ENCODE assay signal across 8 mouse cellular contexts in the genomic region with DNA sequence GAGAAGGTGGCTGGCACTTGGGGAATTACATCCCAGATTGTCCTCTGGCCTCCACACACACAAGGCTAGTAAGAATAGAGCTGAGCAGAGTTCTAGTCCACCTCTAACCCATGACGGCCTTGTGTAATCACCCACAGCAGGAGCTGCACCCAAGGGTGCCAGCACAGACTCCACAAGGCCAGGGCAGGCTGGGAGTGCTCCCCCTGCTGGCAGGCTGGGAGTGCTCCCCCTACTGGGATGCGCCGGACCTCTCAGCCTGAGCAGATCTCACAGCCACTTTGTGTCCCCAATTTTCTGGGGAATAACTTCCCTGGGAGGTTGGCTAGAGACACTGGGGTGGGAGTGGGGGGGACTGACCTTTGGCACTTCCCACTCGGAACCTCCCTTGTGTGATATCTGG.
DNase-seq lines count a peak whose midpoint lies in the region; ATAC-seq and TF ChIP-seq lines count a peak whose summit lies in the region.

No protein-coding gene starts in this region.

- WGBS in small intestine, adult 2 months = 10% methylated on average over 4 of the region's 4 CpGs

- no peak for TF ChIP-seq POLR2A in small intestine, adult 2 months (IDR thresholded peaks at IDR 0.05; ENCODE audit: low read depth, low read length)

- ATAC-seq in CD4-positive, CD25-positive, alpha-beta regulatory T cell, adult 4 months = no peak

- H3K27ac ChIP-seq in ES-E14 (ENCODE audit: insufficient read depth, low read depth, low read length, poor library complexity, severe bottlenecking) = no peak overlapping the region
- H3K27ac ChIP-seq in small intestine, adult 2 months (ENCODE audit: insufficient read depth, low read depth, low read length) = no peak overlapping the region

- no peak overlapping the region for H3K4me3 ChIP-seq in ES-E14 (ENCODE audit: insufficient read depth in 1 of 2, low read depth in 1 of 2, low read length in 2 of 2, poor library complexity in 1 of 2, severe bottlenecking in 1 of 2)
- no peak overlapping the region for H3K4me3 ChIP-seq in small intestine, adult 2 months (ENCODE audit: low read depth, low read length)

- H3K4me1 ChIP-seq in ES-E14 (ENCODE audit: control insufficient read depth in 2 of 2, insufficient read depth in 2 of 2, low read length in 2 of 2, poor library complexity in 1 of 2) = no peaks in the 10 kb centered on the region
- no peaks in the 10 kb centered on the region; the same call in 1 of the 2 replicates for H3K4me1 ChIP-seq in small intestine, adult 2 months (ENCODE audit: control insufficient read depth, insufficient read depth, insufficient read length, low read length)

- in situ Hi-C loops in ES-E14 (cut with MboI; ENCODE audit: low sequenced_read_pairs in 2 of 2, unreplicated experiment in 2 of 2) = loop anchor here in 1 of 2 experiments (10.0 kb wide), 1 partner anchor 188 kb away; no protein-coding TSS in a partner anchor

- TF ChIP-seq CTCF in small intestine, adult 2 months (IDR thresholded peaks at IDR 0.05; ENCODE audit: extremely low read depth, insufficient read length, insufficient replicate concordance, low read depth, low read length) = peak; percentile 94

- peak; percentile 74 for DNase-seq in CD4-positive, CD25-positive, alpha-beta regulatory T cell, adult 2 months (ENCODE audit: low read depth, low spot score)
- peak; percentile 30 for DNase-seq in layer of hippocampus, adult 11-12 months (ENCODE audit: low spot score)
- DNase-seq in layer of hippocampus, postnatal 14 days (ENCODE audit: low spot score in 2 of 2) = no peak
- peak; percentile 27 for DNase-seq in ES-E14 (ENCODE audit: low read depth, low spot score)
- DNase-seq in cerebellum, postnatal 10 days = peak; percentile 63 to 66
- DNase-seq in kidney, postnatal 4 days = peak; percentile 67 to 73

- no peaks in the 10 kb centered on the region for H3K9me3 ChIP-seq in ES-E14 (ENCODE audit: control insufficient read depth, insufficient read depth, low read depth, low read length)

- H3K27me3 ChIP-seq in small intestine, adult 2 months (ENCODE audit: control insufficient read depth, insufficient read depth, low read length) = no peaks in the 10 kb centered on the region

- no peak overlapping the region for H3K9ac ChIP-seq in ES-E14 (ENCODE audit: insufficient read depth, low read depth, low read length, poor library complexity, severe bottlenecking)

- H3K36me3 ChIP-seq in ES-E14 (ENCODE audit: control insufficient read depth, insufficient read depth, low read length, poor library complexity, severe bottlenecking) = no peaks in the 10 kb centered on the region
- no peaks in the 10 kb centered on the region for H3K36me3 ChIP-seq in small intestine, adult 2 months (ENCODE audit: control insufficient read depth, insufficient read depth, low read length)

TF ChIP-seq in ES-E14, 5 proteins besides CTCF, POLR2A, EP300 and RAD21:
- TF ChIP-seq MAFK (IDR thresholded peaks at IDR 0.05; ENCODE audit: insufficient read depth, low read depth, low read length) (no peak), CHD2 (IDR thresholded peaks at IDR 0.05; ENCODE audit: low read depth, low read length) (no peak), HCFC1 (IDR thresholded peaks at IDR 0.05; ENCODE audit: borderline replicate concordance, insufficient read depth, low read length) (no peak), ZNF384 (IDR thresholded peaks at IDR 0.05; ENCODE audit: low read depth, low read length) (no peak), ZC3H11A (IDR thresholded peaks at IDR 0.05; ENCODE audit: borderline replicate concordance, low read depth, low read length) (no peak)

Comparison
In these comparisons a context has a peak if more than half of its experiments do, and no peak if none do; other contexts are left out.
1. DNase-seq: peak in CD4-positive, CD25-positive, alpha-beta regulatory T cell, adult 2 months (single experiment), layer of hippocampus, adult 11-12 months (single experiment), ES-E14 (single experiment), cerebellum, postnatal 10 days (2 of 2) and kidney, postnatal 4 days (2 of 2); none in layer of hippocampus, postnatal 14 days (0 of 2).